Mouse (Mus musculus) stomach, postnatal 0 days (tissue): ENCODE results near the gene Acvrl1.

Experiments used
- CTCF ChIP-seq: IDR thresholded peaks from 2 replicates; pipeline ENCODE4 v1.5.1; 2016; ENCODE audit warnings: antibody characterized with exemption, low read depth, mild to moderate bottlenecking, moderate library complexity
- EP300 ChIP-seq: optimal IDR thresholded peaks from 2 replicates; pipeline ENCODE3; 2016; ENCODE audit warnings: antibody characterized with exemption

- TF ChIP-seq CTCF (no peak), EP300 (no peak)
These were observed 12.3 kb downstream of the Acvrl1 start for GRCm38 (mm10) chr15:101140587-101140986.
